Mouse (Mus musculus) lung, postnatal 0 days (tissue): ENCODE data around the gene Bcar1.

Experiments
- CTCF ChIP-seq: IDR thresholded peaks from 2 replicates; pipeline ENCODE4 v1.5.1; 2016; ENCODE audit warnings: antibody characterized with exemption, mild to moderate bottlenecking
- EP300 ChIP-seq: IDR thresholded peaks from 2 replicates; pipeline ENCODE4 v1.6.1; 2016; ENCODE audit warnings: antibody characterized with exemption, mild to moderate bottlenecking, control low read depth

DNA sequence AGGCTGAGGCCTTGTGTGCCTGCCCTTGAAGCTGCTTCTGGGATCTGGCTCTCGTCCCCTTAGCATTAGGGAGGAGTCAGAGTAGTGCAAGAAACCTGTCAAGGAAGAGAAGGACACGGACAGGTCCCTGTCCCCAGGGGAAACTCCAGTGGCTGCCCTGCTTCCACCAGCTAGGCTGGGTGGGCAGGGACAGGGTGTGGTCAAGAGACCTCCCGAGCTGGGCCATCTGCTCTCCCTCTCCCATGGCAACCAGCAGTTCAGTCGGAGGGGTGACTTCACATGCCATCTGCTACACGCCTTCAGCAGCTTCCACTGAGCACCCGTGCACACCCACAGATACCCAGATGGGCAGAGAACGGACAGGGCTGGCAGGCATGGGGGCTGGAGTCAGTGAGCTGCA lies 7.3 kb downstream of the Bcar1 start:
- TF ChIP-seq CTCF (no peak), EP300 (no peak)
